Mouse (Mus musculus) large intestine, adult 2 months (tissue): ENCODE results near the gene Patl2. TPM values are rescaled to one million over a fixed set of nuclear protein-coding genes. Genes with fewer than 3 reads are reported as not detected.

ENCODE experiments used
- DNase-seq: peaks from one replicate; pipeline ENCODE4 v3.0.0-alpha.2; 2012; ENCODE audit warnings: low read depth, low spot score
- WGBS: fragments of 180-500 bp; shearing (Covaris S2); methylation state at CpG from one replicate; pipeline ENCODE4 v1.1.7; 2018; 5-methylcytosine and 5-hydroxymethylcytosine counted together
- polyA plus RNA-seq: library from polyadenylated mRNA; depleted of rRNA; stranded (reverse); fragments of >200 nt; gene quantifications from 2 replicates; pipeline ENCODE4 v1.2.3, GENCODE M21; 2012

The Patl2 gene
- polyA plus RNA-seq, 1 experiment: 0.02 TPM

- no peak for DNase-seq
- 68% methylated on average over 8 of the region's 8 CpGs for WGBS
Measured at GRCm38 (mm10) chr2:122180051-122180822, 5.8 kb downstream of the Patl2 start.

GRCm38 (mm10) chr2:122172188-122172587, 13.8 kb downstream of the Patl2 start:
- 90% methylated on average over 2 of the region's 2 CpGs for WGBS
- no peak for DNase-seq

GRCm38 (mm10) chr2:122171292-122171691, 14.7 kb downstream of the Patl2 start:
- DNase-seq: no peak
- 86% methylated on average over 6 of the region's 6 CpGs for WGBS

GRCm38 (mm10) chr2:122164293-122164692, 21.7 kb downstream of the Patl2 start:
- DNase-seq: no peak
- WGBS: 42% methylated on average over 11 of the region's 11 CpGs

- WGBS: 65% methylated on average over 13 of the region's 13 CpGs
- no peak for DNase-seq
Measured at GRCm38 (mm10) chr2:122163430-122164195, 22.4 kb downstream of the Patl2 start.

- DNase-seq: no peak
- 88% methylated on average over 2 of the region's 2 CpGs for WGBS
Measured at GRCm38 (mm10) chr2:122162529-122162928, 23.5 kb downstream of the Patl2 start.

GRCm38 (mm10) chr2:122161542-122161941, 24.4 kb downstream of the Patl2 start:
- no peak for DNase-seq
- WGBS: 53% methylated on average over 4 of the region's 4 CpGs

GRCm38 (mm10) chr2:122160680-122161079, 25.3 kb downstream of the Patl2 start, which contains the start of gene Trim69:
Gene Trim69 (plus strand): TSS chr2:122160700.
- WGBS: 40% methylated on average over 2 of the region's 2 CpGs

GRCm38 (mm10) chr2:122159667-122160066, 26.3 kb downstream of the Patl2 start:
- 77% methylated on average over 6 of the region's 6 CpGs for WGBS
- DNase-seq: no peak

More at GRCm38 (mm10) chr2:122160680-122161079, 25.3 kb downstream of the Patl2 start, which contains the start of gene Trim69:
- DNase-seq: peak; percentile 60

GRCm38 (mm10) chr2:122158362-122158802, 27.6 kb downstream of the Patl2 start:
- WGBS: 63% methylated on average over 6 of the region's 6 CpGs
- no peak for DNase-seq

GRCm38 (mm10) chr2:122157561-122157960, 28.4 kb downstream of the Patl2 start:
- no peak for DNase-seq

- 77% methylated on average over 4 of the region's 4 CpGs for WGBS
- DNase-seq: no peak
Measured at GRCm38 (mm10) chr2:122156051-122156700, 29.8 kb downstream of the Patl2 start.

GRCm38 (mm10) chr2:122155292-122155691, 30.7 kb downstream of the Patl2 start:
- no peak for DNase-seq
- WGBS: 94% methylated on average over 2 of the region's 2 CpGs

- DNase-seq: no peak
- WGBS: 95% methylated on average over 2 of the region's 2 CpGs
Measured at GRCm38 (mm10) chr2:122154479-122154878, 31.5 kb downstream of the Patl2 start.

- DNase-seq: no peak
- 94% methylated on average over 7 of the region's 7 CpGs for WGBS
Measured at GRCm38 (mm10) chr2:122153681-122154365, 32.2 kb downstream of the Patl2 start.

- 88% methylated on average over 3 of the region's 3 CpGs for WGBS
- no peak for DNase-seq
Measured at GRCm38 (mm10) chr2:122152850-122153249, 33.1 kb downstream of the Patl2 start.

GRCm38 (mm10) chr2:122151221-122151620, 34.8 kb downstream of the Patl2 start:
- 95% methylated on average over 1 of the region's 1 CpGs for WGBS
- no peak for DNase-seq

- WGBS: 61% methylated on average over 3 of the region's 3 CpGs
- no peak for DNase-seq
Measured at GRCm38 (mm10) chr2:122149716-122150115, 36.3 kb downstream of the Patl2 start.

- DNase-seq: no peak
- WGBS: 69% methylated on average over 6 of the region's 6 CpGs
Measured at GRCm38 (mm10) chr2:122149316-122149715, 36.7 kb downstream of the Patl2 start.
